In genomic region chr10:91171455-91172328, GRCm38 (mm10) we compare ENCODE assay signal across 8 mouse cellular contexts. TPM values are rescaled to one million over a fixed set of nuclear protein-coding genes. Genes with fewer than 3 reads are reported as not detected.
DNase-seq lines count a peak whose midpoint lies in the region; ATAC-seq lines count a peak whose summit lies in the region.

No protein-coding gene starts in this region.

- peak overlapping the region; percentile 54 for H3K4me2 ChIP-seq in hindbrain, embryonic 11.5 days (replicated peaks; ENCODE audit: low read depth, low read length)

- H3K9ac ChIP-seq in hindbrain, embryonic 11.5 days (ENCODE audit: low read depth, low read length): peak overlapping the region; percentile 99

- H3K4me1 ChIP-seq in hindbrain, embryonic 11.5 days (replicated peaks; ENCODE audit: control insufficient read depth, insufficient read depth, low read length): no peaks in the 10 kb centered on the region

- no peaks in the 10 kb centered on the region for H3K36me3 ChIP-seq in hindbrain, embryonic 11.5 days (ENCODE audit: control insufficient read depth, insufficient read depth, low read length)

- no peaks in the 10 kb centered on the region for H3K9me3 ChIP-seq in hindbrain, embryonic 11.5 days (ENCODE audit: control insufficient read depth, low read length)

- peak overlapping the region; percentile 98 for H3K4me3 ChIP-seq in hindbrain, embryonic 11.5 days (ENCODE audit: low read depth, low read length)

- peak overlapping the region; percentile 99 for H3K27ac ChIP-seq in hindbrain, embryonic 11.5 days (ENCODE audit: low read depth, low read length)

- peak; percentile 97 for DNase-seq in NIH3T3 (ENCODE audit: low read depth)
- DNase-seq in cerebellum, adult 9-11 months: peak; percentile 95
- peak; percentile 76 to 92 for DNase-seq in frontal cortex, adult 2 months (ENCODE audit: extremely low spot score in 1 of 2, low spot score in 1 of 2)
- DNase-seq in hindbrain, embryonic 11.5 days (ENCODE audit: low spot score): peak; percentile 99
- peak; percentile 94 for DNase-seq in layer of hippocampus, postnatal 14 days (ENCODE audit: low spot score in 2 of 2)
- DNase-seq in lung, postnatal 10 days: peak; percentile 94
- DNase-seq in ovary, postnatal 14 days (ENCODE audit: low spot score): peak; percentile 96
- peak; percentile 95 for DNase-seq in thymus, postnatal 14 days

- peak; percentile 95 for ATAC-seq in hindbrain, embryonic 11.5 days (ENCODE audit: low FRiP score)

- no peaks in the 10 kb centered on the region for H3K27me3 ChIP-seq in hindbrain, embryonic 11.5 days (ENCODE audit: control insufficient read depth, insufficient read depth, low read length)

- WGBS in hindbrain, embryonic 11.5 days: under 1% methylated on average over 63 of the region's 68 CpGs

RNA-seq across cellular contexts. Expression of gene Tmpo, which starts 9.4 kb away (rescaled TPM):
- 44.1 and 47.8 TPM in 2 replicates for polyA plus RNA-seq in frontal cortex, adult 2 months (2012; rRNA removed)
- 312 and 320 TPM in 2 replicates for polyA plus RNA-seq in hindbrain, embryonic 11.5 days (2014; fragmentation: Nextera tagmentation; extraction: Ambion mirVana)
- total RNA-seq in layer of hippocampus, postnatal 14 days (2021): 10 to 100 TPM; 29.6 to 38.5 TPM

RNA-seq across cellular contexts. Expression of gene Slc25a3, which starts 47.8 kb away (rescaled TPM):
- polyA plus RNA-seq in frontal cortex, adult 2 months (2012; rRNA removed): 659 and 706 TPM in 2 replicates
- polyA plus RNA-seq in hindbrain, embryonic 11.5 days (2014; fragmentation: Nextera tagmentation; extraction: Ambion mirVana): 426 and 455 TPM in 2 replicates
- 100 to 1,000 TPM; 567 to 579 TPM for total RNA-seq in layer of hippocampus, postnatal 14 days (2021)

Comparison
In these comparisons a context has a peak if more than half of its experiments do, and no peak if none do; other contexts are left out.
1. Peak in every context shown above with its lines: DNase-seq, ATAC-seq, H3K4me3 ChIP-seq and H3K27ac ChIP-seq.